Mouse (Mus musculus) heart, embryonic 11.5 days (tissue): ENCODE measurements around the gene Ktn1. TPM values are rescaled to one million over a fixed set of nuclear protein-coding genes. Genes with fewer than 3 reads are reported as not detected.

Source experiments
- ATAC-seq: fragments of 200-750 bp; cut with Nextera tagmentation; replicated peaks from 2 replicates; pipeline ENCODE4 v1.8.0; 2017; ENCODE audit warnings: moderate library complexity; ENCODE audit not compliant: insufficient number of reproducible peaks, low FRiP score, low TSS enrichment
- H3K27ac ChIP-seq: fragments of 300-500 bp; sonication (generic); 2 replicates; pipeline ENCODE4 v1.5.1; 2014; ENCODE audit warnings: mild to moderate bottlenecking, low read depth, low read length
- H3K27me3 ChIP-seq: fragments of 300-500 bp; sonication (generic); 2 replicates; pipeline ENCODE4 v1.6.1; 2014; ENCODE audit warnings: mild to moderate bottlenecking, low read length, mixed read lengths; ENCODE audit not compliant: control insufficient read depth, insufficient read depth
- H3K36me3 ChIP-seq: fragments of 300-500 bp; sonication (generic); 2 replicates; pipeline ENCODE4 v1.6.1; 2014; ENCODE audit warnings: mild to moderate bottlenecking, low read length, moderate library complexity, mixed read lengths; ENCODE audit not compliant: control insufficient read depth, insufficient read depth
- H3K4me1 ChIP-seq: fragments of 300-500 bp; sonication (generic); 2 replicates; pipeline ENCODE4 v1.6.1; 2014; ENCODE audit warnings: low read length; ENCODE audit not compliant: control insufficient read depth, insufficient read depth
- H3K4me2 ChIP-seq: fragments of 300-500 bp; sonication (generic); 2 replicates; pipeline ENCODE4 v1.6.1; 2014; ENCODE audit warnings: mild to moderate bottlenecking, moderate library complexity
- H3K4me3 ChIP-seq: fragments of 300-500 bp; sonication (generic); 2 replicates; pipeline ENCODE4 v1.5.1; 2014; ENCODE audit warnings: low read depth, low read length
- H3K9ac ChIP-seq: fragments of 300-500 bp; sonication (generic); 2 replicates; pipeline ENCODE4 v1.6.1; 2014; ENCODE audit warnings: mild to moderate bottlenecking, low read depth, low read length, moderate library complexity
- H3K9me3 ChIP-seq: fragments of 300-500 bp; sonication (generic); replicated peaks from 2 replicates; pipeline ENCODE4 v1.6.1; 2016; ENCODE audit warnings: low read length; ENCODE audit not compliant: control insufficient read depth
- WGBS: fragments of 180-500 bp; shearing (Covaris S2); extraction: QIAGEN DNeasy Blood & Tissue Kit; methylation state at CpG from one replicate; pipeline ENCODE4 v1.1.7; 2014; ENCODE audit not compliant: insufficient replicate concordance; 5-methylcytosine and 5-hydroxymethylcytosine counted together
- polyA plus RNA-seq: library from polyadenylated mRNA; unstranded; fragments of >200 nt; fragmentation: Nextera tagmentation; extraction: Ambion mirVana; gene quantifications from 2 replicates; pipeline ENCODE4 v1.2.1, GENCODE M21; 2014

The Ktn1 gene
- polyA plus RNA-seq, 1 experiment from 2014 or later, result 105 TPM

DNA sequence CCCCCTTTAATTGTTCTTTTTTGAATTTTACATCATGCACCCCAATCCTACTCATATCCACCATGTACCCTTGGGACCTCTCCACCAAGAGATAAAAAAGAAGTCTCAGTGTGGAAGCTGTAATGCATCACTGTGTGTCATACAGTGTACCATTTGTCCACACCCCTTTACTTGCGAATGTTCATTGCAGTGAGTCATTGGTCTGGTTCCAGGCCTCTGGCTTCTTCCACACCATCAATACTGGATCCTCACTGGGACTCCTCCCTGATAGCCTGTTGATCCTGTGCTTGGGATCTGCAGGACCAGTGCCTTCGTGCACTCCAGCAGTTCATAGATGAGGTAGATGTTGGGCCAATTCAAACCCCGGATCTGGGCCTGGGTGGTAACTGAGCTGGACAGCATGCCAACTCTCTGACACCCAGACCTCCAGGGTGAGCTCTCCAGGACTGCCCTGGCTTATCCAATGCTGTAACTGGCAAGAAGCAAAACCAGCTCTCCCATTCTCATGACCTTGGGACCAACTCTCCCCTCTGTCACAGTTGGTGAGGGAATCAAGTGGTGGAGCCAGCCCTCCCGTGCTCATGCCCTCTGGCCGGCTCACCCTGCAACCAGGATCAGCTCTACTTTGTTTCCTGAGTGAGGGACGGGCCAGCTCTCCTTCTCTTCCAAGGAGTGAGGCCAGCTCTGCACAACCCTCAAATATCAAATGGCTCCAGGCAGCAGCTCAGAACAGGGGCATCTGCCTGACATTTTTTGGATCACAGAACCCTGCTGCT is 128.2 kb downstream of the Ktn1 start:
- Histone ChIP-seq H3K27me3 (no peaks in the 10 kb centered on the region), H3K9ac (no peak overlapping the region), H3K27ac (no peak overlapping the region), H3K4me1 (no peaks in the 10 kb centered on the region), H3K4me3 (no peak overlapping the region), H3K36me3 (no peaks in the 10 kb centered on the region), H3K9me3 (no peaks in the 10 kb centered on the region), H3K4me2 (no peak overlapping the region)
- no peak for ATAC-seq
- 77% methylated on average over 6 of the region's 6 CpGs for WGBS

DNA sequence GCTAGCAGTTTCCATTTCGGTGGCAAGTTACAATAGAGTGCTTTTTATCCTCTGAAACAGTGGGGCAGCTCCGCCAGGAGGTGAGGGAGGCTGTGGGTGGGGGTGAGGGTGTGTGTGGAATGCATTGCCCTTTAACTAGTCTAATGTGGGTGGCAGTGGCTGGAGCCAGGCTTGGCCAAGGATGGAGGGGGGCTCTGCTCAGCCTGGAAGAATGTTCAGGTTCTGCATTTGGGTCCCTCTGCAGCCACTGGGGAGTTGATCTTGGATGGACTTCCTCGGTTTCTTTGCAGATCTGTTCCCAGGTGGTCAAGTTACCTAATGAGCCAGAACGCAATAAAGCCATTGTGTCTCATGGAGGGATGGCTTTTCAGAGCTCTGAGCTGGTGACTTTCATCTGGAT is 137.9 kb downstream of the Ktn1 start:
- WGBS, result 39% methylated on average over 4 of the region's 4 CpGs
- no peak overlapping the region for H3K4me2 ChIP-seq
- ATAC-seq, result no peak

More for the DNA sequence above, 137.9 kb downstream of the Ktn1 start:
- Histone ChIP-seq H3K9me3 (no peaks in the 10 kb centered on the region), H3K4me3 (no peak overlapping the region), H3K27me3 (no peaks in the 10 kb centered on the region), H3K9ac (no peak overlapping the region), H3K27ac (no peak overlapping the region), H3K36me3 (no peaks in the 10 kb centered on the region), H3K4me1 (no peaks in the 10 kb centered on the region)

Other genes with a start within 250 kb of the Ktn1 start
- 47.8 and 47.9 TPM in 2 replicates for gene Dlgap5, start 230.0 kb upstream of the Ktn1 start, polyA plus RNA-seq
- 24.8 and 27.2 TPM in 2 replicates for gene Fbxo34, start 198.0 kb upstream of the Ktn1 start, polyA plus RNA-seq
- 9.6 and 10.1 TPM in 2 replicates for gene Atg14, start 77.8 kb upstream of the Ktn1 start, polyA plus RNA-seq